Mouse (Mus musculus): ENCODE results near the gene Alg1.
A peak's percentile ranks its signal among the peaks of the same experiment; 100 is the strongest.

The Alg1 gene

GRCm38 (mm10) chr16:5242355-5242754 is 8.9 kb downstream of the Alg1 start:
- DNase-seq (ENCODE audit: low spot score): no peak

- no peak for DNase-seq (ENCODE audit: low spot score)
Observed at GRCm38 (mm10) chr16:5242882-5243281, 9.5 kb downstream of the Alg1 start.

GRCm38 (mm10) chr16:5244411-5244810 is 11.0 kb downstream of the Alg1 start:
- DNase-seq (ENCODE audit: low spot score): peak; percentile 63

GRCm38 (mm10) chr16:5250891-5251290 is 17.5 kb downstream of the Alg1 start:
- no peak for DNase-seq (ENCODE audit: low spot score)

GRCm38 (mm10) chr16:5252260-5252659 is 18.8 kb downstream of the Alg1 start:
- DNase-seq (ENCODE audit: low spot score): no peak

GRCm38 (mm10) chr16:5254346-5255025 is 21.1 kb downstream of the Alg1 start:
- DNase-seq (ENCODE audit: low spot score): peak; percentile 80

GRCm38 (mm10) chr16:5255081-5255740 is 21.8 kb downstream of the Alg1 start:
- no peak for DNase-seq (ENCODE audit: low spot score)

- DNase-seq (ENCODE audit: low spot score): peak; percentile 100
Observed at GRCm38 (mm10) chr16:5255779-5256496, 22.5 kb downstream of the Alg1 start, which contains the start of gene Eef2kmt. Gene Eef2kmt, minus strand, starts transcription at chr16:5255983.

- DNase-seq (ENCODE audit: low spot score): no peak
Observed at GRCm38 (mm10) chr16:5263156-5263555, 29.7 kb downstream of the Alg1 start.

GRCm38 (mm10) chr16:5263926-5264325 is 30.5 kb downstream of the Alg1 start:
- DNase-seq (ENCODE audit: low spot score): no peak

GRCm38 (mm10) chr16:5271411-5272035 is 38.1 kb downstream of the Alg1 start:
- DNase-seq (ENCODE audit: low spot score): no peak

- DNase-seq (ENCODE audit: low spot score): no peak
Observed at GRCm38 (mm10) chr16:5272371-5272770, 39.0 kb downstream of the Alg1 start.

GRCm38 (mm10) chr16:5279571-5280222 is 46.3 kb downstream of the Alg1 start:
- DNase-seq (ENCODE audit: low spot score): no peak

GRCm38 (mm10) chr16:5282686-5283085 is 49.3 kb downstream of the Alg1 start:
- DNase-seq (ENCODE audit: low spot score): no peak

GRCm38 (mm10) chr16:5285376-5285775 is 52.0 kb downstream of the Alg1 start:
- no peak for DNase-seq (ENCODE audit: low spot score)

All from urinary bladder, postnatal 14 days (tissue).